Mouse (Mus musculus) urinary bladder, postnatal 10 days (tissue): ENCODE measurements around the gene Hnrnpul2.
"Not testable (repeated sequence)": the region's sequence is repeated elsewhere in the genome, so short reads cannot be mapped to it uniquely, and the experiment has no call there.

ENCODE experiments used
- DNase-seq: peaks from one replicate; pipeline ENCODE4 v3.0.0; 2022; ENCODE audit warnings: low spot score

Hnrnpul2 gene

GRCm38 (mm10) chr19:8818801-8819595 is 812 bp upstream of the Hnrnpul2 start, which contains the start of gene Ttc9c:
Ttc9c (minus strand) TSS chr19:8819333.
- peak; percentile 76 for DNase-seq

DNA sequence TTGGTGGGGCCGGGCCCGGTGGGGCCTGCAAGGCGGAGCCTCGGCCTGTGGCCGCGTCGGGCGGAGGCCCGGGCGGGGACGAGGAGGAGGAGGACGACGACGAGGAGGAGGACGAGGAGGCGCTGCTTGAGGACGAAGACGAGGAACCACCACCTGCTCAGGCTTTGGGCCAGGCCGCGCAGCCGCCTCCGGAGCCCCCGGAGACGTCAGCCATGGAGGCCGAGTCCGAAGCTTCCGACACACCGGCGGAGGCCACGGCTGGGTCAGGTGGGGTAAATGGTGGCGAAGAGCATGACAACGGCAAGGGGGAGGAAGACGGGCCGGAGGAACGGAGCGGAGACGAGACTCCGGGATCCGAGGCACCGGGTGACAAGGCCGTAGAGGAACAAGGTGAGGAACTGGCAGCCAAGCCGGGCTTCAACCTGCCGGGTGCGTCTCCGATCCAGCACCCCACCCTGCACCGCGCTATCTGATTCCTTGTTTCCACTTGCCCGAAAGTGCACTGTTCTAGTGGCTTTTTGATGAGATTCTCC is 680 bp downstream of the Hnrnpul2 start:
- DNase-seq = no peak

DNA sequence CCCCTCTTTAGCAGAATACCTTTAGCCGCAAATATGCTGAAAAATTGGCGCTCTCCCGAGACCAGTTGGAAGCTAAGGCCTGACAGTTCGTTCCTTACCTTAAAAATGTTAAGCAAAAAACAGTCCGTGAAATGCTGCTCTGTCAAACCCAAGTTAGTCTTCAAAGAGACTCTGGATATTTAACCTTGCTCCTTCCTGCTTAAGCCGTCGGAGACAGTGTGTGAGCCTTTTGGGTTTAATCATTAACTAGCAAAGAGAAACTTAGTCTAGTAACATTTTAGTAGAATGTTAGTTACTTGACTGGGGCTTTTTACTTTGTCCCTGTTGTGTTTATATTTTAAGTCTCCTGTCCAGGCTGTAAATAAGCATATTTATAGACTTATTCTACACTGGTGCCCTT is 1.3 kb downstream of the Hnrnpul2 start:
- no peak for DNase-seq

GRCm38 (mm10) chr19:8822696-8823095 is 2.9 kb downstream of the Hnrnpul2 start:
- no peak for DNase-seq

DNA sequence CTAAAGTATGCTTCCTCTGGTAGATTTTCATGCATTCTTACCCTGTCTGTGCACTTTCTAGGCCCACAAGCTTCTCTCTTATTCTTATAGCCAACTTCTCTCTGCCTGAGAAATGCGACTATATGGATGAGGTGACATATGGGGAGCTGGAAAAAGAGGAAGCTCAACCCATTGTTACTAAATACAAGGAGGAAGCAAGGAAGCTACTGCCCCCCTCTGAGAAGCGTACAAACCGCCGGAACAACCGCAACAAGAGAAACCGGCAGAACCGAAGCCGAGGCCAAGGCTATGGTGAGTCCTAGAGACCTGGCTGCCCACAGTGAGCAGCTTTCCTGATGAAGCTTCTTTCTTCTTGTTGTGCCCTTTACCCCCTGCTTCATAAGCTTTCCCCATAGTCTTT is 9.8 kb downstream of the Hnrnpul2 start, which contains the start of gene AC129217.1:
Gene AC129217.1, plus strand, starts transcription at position 114 of the 400 bp plus-strand sequence.
- DNase-seq = no peak

DNA sequence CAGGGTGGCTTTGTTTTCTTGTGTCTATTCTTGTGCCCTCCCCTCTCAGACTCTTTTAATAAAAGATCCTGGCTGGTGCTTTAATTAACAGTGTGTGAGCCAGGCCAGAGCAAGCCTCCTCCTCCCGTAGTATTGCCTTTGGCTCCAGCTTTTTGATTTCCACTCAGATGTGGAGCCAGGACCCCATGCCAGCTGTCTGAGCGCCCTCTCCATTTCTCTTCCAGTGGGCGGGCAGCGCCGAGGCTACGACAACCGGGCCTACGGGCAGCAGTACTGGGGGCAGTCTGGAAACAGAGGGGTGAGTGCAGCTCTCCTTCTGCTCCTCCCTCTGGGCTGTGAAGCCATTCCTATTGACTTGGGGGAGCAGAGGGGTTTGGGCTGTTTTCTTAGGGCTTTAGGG is 10.9 kb downstream of the Hnrnpul2 start:
- DNase-seq = no peak

DNA sequence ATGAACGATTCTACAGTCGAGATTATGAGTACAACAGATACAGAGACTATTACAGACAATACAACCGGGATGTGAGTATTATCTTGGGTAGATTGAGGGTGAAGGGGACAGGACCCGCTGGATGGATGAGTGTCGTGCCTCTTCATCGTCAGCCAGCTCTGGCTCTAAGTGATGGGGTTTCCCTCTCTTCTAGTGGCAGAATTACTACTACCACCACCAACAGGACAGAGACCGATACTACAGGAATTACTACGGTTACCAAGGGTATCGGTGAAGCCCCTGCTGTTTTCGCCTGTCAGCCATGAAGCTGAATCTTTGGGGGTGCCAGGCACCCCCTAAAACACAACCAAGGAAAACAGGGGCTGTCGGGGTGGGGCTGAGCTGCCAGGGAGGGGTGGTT is 11.5 kb downstream of the Hnrnpul2 start:
- DNase-seq = no peak

DNA sequence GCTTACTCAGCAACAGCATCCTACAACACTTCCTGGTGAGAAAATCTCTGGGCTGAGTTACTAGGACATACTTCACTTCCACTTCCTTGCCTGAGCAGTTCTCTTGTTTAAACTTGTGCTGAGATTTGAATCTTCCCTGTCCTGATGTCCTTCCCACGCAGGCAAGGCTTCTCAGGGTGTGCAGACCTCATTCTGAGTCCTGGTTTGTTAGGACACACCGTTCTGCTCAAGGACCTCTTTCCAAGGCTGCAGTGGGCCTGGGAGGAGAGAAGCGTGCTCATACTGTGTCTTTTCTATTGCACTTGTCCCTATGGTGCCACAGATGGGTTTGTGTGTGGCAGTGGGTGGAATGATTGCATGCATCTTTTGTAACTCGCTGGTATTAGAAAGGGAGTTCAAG is 13.2 kb downstream of the Hnrnpul2 start:
- DNase-seq = no peak

GRCm38 (mm10) chr19:8836327-8836726 is 16.5 kb downstream of the Hnrnpul2 start:
- not testable (repeated sequence) for DNase-seq

- no peak for DNase-seq
These were observed 17.5 kb downstream of the Hnrnpul2 start, which contains the start of gene Bscl2 for GRCm38 (mm10) chr19:8837251-8837791. Bscl2 (plus strand) TSS chr19:8837467.

GRCm38 (mm10) chr19:8838041-8838730 is 18.4 kb downstream of the Hnrnpul2 start:
- no peak for DNase-seq

- no peak for DNase-seq
These were observed 19.5 kb downstream of the Hnrnpul2 start, which contains the start of gene Gng3 for GRCm38 (mm10) chr19:8839103-8839907. Gng3 (minus strand) TSS chr19:8839194.

GRCm38 (mm10) chr19:8839908-8840791 is 20.3 kb downstream of the Hnrnpul2 start:
- no peak for DNase-seq

DNA sequence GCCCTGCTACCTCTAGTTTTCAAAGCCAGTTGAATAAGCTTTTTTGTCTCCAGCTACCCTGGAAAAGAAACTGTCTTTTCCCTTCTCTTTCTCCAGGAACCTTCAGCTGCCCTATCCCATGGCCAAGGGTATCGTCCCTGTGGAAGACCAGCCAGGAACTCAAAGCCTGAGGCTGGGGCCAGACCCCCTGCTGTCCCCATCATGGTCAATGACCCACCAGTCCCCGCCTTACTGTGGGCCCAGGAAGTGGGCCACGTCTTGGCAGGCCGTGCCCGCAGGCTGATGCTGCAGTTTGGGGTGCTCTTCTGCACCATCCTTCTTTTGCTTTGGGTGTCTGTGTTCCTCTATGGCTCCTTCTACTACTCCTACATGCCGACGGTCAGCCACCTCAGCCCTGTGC is 21.2 kb downstream of the Hnrnpul2 start:
- DNase-seq = no peak

DNA sequence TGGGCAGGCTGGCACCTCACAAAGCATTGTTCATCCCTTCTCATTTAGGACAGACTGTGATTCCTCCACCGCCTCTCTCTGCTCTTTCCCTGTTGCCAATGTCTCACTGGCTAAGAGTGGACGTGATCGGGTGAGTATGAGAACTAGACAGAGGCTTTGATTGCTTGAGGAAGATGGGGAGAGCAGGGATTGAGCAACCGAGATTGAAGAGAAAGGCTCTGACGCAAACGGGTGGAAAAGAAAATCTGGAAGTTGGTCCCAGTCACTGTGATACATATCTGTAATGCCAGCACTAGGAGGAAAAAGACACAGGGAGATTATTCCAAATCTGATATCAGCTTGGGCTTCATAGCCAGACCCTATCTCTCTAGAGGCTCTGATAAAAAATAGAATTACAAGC is 23.2 kb downstream of the Hnrnpul2 start:
- no peak for DNase-seq

GRCm38 (mm10) chr19:8844371-8845129 is 24.7 kb downstream of the Hnrnpul2 start:
- DNase-seq = peak; percentile 53

- no peak for DNase-seq
These were observed 28.5 kb downstream of the Hnrnpul2 start for GRCm38 (mm10) chr19:8848356-8848755.

DNA sequence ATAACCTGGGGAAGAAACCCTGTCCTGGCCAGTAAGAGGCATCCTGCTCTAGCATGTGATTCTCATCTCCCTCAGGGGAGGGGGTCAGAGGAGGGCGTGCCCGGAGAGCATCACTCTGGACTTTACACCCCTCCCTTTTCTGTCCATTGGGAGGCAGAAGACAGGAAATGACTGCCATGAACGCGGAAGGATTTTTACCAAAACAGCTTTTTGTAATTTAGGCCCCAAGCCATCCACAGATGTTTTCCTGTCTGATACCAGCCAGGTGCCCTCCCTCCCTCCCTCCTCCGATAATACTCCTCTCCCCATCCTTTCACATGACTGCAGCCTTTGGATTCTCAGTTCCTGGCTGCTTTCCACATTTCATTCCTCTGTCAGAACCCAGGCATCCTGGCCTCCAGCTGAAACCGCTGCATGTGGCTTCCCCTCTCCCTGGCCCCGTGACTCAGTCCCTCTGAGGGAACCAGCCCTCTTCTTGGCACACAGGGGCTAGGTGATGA is 30.6 kb downstream of the Hnrnpul2 start, which contains the start of gene Lrrn4cl:
Gene Lrrn4cl, plus strand, starts transcription at position 367 of the 500 bp plus-strand sequence.
- no peak for DNase-seq

DNA sequence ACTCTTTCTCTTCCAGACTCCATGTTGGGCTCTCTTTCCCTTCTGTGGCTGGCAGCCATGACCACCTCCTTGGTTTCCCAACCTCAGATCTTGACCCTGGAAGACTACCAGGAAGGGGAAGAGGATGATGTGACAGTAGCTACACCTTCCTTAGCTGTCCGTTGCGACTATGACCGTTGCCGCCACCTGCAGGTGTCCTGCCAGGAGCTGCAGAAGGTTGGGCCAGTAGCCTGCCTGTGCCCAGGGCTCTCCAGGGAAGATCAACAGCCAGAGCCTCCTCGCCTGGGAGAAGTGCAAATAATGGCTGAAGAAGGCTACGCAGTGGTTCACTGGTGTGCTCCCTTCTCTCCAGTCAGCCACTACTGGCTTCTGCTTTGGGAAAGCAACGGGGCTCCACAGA is 31.8 kb downstream of the Hnrnpul2 start:
- DNase-seq = no peak
